Mouse (Mus musculus): ENCODE results near the gene Chd2.

DNA sequence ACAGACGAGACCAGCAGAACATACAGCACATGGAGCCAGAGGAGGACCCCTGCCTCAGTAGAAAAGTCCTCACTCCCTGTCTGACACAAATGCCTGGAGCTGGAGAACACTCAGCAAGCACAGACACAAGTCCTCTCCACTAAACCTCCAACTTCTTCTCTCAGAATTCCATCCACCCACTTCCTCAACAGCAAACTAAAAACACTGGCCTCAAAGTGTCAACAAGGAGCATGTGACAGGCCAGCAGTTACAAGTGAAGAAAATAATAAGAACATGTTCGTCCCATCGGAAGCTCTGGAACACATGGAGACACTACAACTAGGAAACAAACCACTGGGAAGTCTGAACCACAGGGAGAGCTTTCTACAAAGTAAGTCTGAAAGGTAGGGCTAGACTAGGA is 8.7 kb downstream of the Chd2 start:
- TF ChIP-seq USF1 (IDR thresholded peaks at IDR 0.05; ENCODE audit: low read depth): no peak
- TF ChIP-seq CTCF (IDR thresholded peaks at IDR 0.05; ENCODE audit: control insufficient read depth, insufficient read depth, insufficient read length): no peak
- TF ChIP-seq MYOG (IDR thresholded peaks at IDR 0.05; ENCODE audit: control insufficient read depth, extremely low read depth, insufficient read length): no peak
- no peak for TF ChIP-seq MAX (IDR thresholded peaks at IDR 0.05)
- no peak for TF ChIP-seq CEBPB (IDR thresholded peaks at IDR 0.05; ENCODE audit: low read depth)
- TF ChIP-seq MYOD1 (IDR thresholded peaks at IDR 0.05; ENCODE audit: control insufficient read depth, insufficient read length, low read depth): no peak
